Mouse (Mus musculus) brain, embryonic 14.5 days (tissue): ENCODE data around the gene Sstr1. TPM values are rescaled to one million over a fixed set of nuclear protein-coding genes. Genes with fewer than 3 reads are reported as not detected.

Experiments
- DNase-seq: peaks from one replicate; pipeline ENCODE4 v3.0.0-alpha.2; 2011; ENCODE audit warnings: low read depth
- CTCF ChIP-seq: fragments of 200-500 bp; IDR thresholded peaks from 2 replicates; pipeline ENCODE4 v1.5.1; 2012; ENCODE audit warnings: inconsistent platforms, mild to moderate bottlenecking, moderate library complexity, borderline replicate concordance; ENCODE audit not compliant: insufficient read depth, insufficient read length; ENCODE audit errors: extremely low read depth
- POLR2A ChIP-seq: fragments of 200-500 bp; IDR thresholded peaks from 2 replicates; pipeline ENCODE4 v1.6.1; 2012; ENCODE audit warnings: mild to moderate bottlenecking, inconsistent platforms, borderline replicate concordance; ENCODE audit not compliant: poor library complexity, insufficient read depth, insufficient read length, severe bottlenecking; ENCODE audit errors: extremely low read depth
- polyA plus RNA-seq: library from polyadenylated mRNA; depleted of rRNA; stranded (reverse); fragments of >200 nt; gene quantifications from 2 replicates; pipeline ENCODE4 v1.2.3, GENCODE M21; 2012; rRNA removed

Sstr1 gene
- polyA plus RNA-seq, 1 experiment: 13.5 TPM

DNA sequence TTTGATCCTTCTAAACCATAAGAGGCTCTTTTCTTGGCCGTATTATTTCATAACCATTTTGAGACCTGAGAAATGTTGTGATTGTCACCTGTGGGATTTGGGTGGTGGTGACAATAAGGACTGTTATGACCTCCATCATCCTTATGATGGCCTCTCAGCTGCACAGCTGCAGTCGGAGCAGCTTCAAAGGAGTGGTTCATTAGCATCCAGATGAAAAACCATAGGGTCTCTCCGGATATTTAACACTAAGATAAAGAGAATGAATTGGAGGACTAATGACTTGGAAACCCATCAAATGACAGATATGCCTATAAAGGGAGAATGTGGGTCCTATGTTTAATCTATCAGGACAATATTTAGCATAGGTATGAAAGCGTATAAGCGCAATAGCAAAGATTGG is 14.1 kb downstream of the Sstr1 start:
- TF ChIP-seq POLR2A (no peak), CTCF (no peak)
- DNase-seq: no peak

DNA sequence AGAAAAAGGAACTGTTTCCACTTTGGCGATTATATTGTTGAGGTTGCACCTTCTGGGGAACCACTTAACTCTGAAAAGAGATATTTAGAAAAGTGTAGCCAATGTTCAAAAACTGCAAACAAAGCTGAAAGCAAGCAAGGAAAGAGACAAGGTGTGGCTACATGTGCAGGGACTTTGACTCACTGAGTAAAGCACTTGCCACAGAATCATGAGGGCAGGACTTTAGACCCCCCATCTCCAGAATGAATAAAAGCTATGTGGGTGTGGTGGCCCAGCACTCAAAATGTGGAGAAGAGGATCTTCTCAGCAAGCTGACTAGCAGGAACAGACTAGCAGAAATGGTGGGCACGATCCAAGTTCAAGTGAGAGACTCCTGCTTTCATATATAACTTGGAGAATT is 20.9 kb downstream of the Sstr1 start:
- no peak for TF ChIP-seq CTCF
- no peak for TF ChIP-seq POLR2A
- DNase-seq: no peak

DNA sequence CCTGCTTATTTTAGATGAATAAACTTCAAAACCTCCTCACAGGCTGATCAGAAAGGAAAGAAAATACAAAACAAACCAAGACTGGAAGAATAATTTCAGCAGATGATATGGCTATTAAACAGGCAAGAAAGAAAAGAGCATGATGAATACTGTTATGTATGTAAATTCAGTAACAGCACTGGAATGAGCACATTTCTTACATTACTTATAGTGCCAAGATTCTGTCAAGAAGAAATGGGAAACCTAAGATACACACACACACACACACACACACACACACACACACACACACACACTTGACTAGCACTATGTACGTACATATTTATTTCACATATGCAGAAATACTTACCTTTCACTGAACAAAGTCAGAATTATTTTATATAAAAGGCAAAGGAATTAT is 40.3 kb downstream of the Sstr1 start:
- peak; percentile 43 for DNase-seq
- TF ChIP-seq POLR2A: no peak
- no peak for TF ChIP-seq CTCF

Other genes starting within 250 kb of the Sstr1 start
- 3.3 and 5.3 TPM in 2 replicates for gene Clec14a, start 57.5 kb downstream of the Sstr1 start, polyA plus RNA-seq